Mouse (Mus musculus): ENCODE measurements around the gene Cfap99. TPM values are rescaled to one million over a fixed set of nuclear protein-coding genes. Genes with fewer than 3 reads are reported as not detected.
A peak's percentile ranks its signal among the peaks of the same experiment; 100 is the strongest.

The Cfap99 gene
- total RNA-seq, 2 experiments from 2014 or later = not detected

- no peak for ATAC-seq (replicated peaks; ENCODE audit: low FRiP score, poor library complexity, severe bottlenecking)
Measured at GRCm38 (mm10) chr5:34325286-34325685, 36.9 kb downstream of the Cfap99 start.

- no peak for ATAC-seq (replicated peaks; ENCODE audit: low FRiP score, poor library complexity, severe bottlenecking)
Measured at GRCm38 (mm10) chr5:34326249-34326691, 37.9 kb downstream of the Cfap99 start.

- no peak for ATAC-seq (replicated peaks; ENCODE audit: low FRiP score, poor library complexity, severe bottlenecking)
Measured at GRCm38 (mm10) chr5:34326875-34327576, 38.6 kb downstream of the Cfap99 start.

- ATAC-seq (replicated peaks; ENCODE audit: low FRiP score, poor library complexity, severe bottlenecking) = no peak
Measured at GRCm38 (mm10) chr5:34330136-34330535, 41.7 kb downstream of the Cfap99 start.

- ATAC-seq (replicated peaks; ENCODE audit: low FRiP score, poor library complexity, severe bottlenecking) = no peak
Measured at GRCm38 (mm10) chr5:34334081-34334480, 45.7 kb downstream of the Cfap99 start.

- ATAC-seq (replicated peaks; ENCODE audit: low FRiP score, poor library complexity, severe bottlenecking) = peak; percentile 77
Measured at GRCm38 (mm10) chr5:34335539-34336096, 47.2 kb downstream of the Cfap99 start.

- ATAC-seq (replicated peaks; ENCODE audit: low FRiP score, poor library complexity, severe bottlenecking) = peak; percentile 93
Measured at GRCm38 (mm10) chr5:34336097-34336774, 47.8 kb downstream of the Cfap99 start, which contains the start of gene Rnf4. Gene Rnf4 (plus strand): TSS chr5:34336289.

GRCm38 (mm10) chr5:34336775-34337450 lies 48.5 kb downstream of the Cfap99 start:
- peak; percentile 61 for ATAC-seq (replicated peaks; ENCODE audit: low FRiP score, poor library complexity, severe bottlenecking)

GRCm38 (mm10) chr5:34340246-34340645 lies 51.8 kb downstream of the Cfap99 start:
- no peak for ATAC-seq (replicated peaks; ENCODE audit: low FRiP score, poor library complexity, severe bottlenecking)

- peak; percentile 61 for ATAC-seq (replicated peaks; ENCODE audit: low FRiP score, poor library complexity, severe bottlenecking)
Measured at GRCm38 (mm10) chr5:34352084-34352631, 63.8 kb downstream of the Cfap99 start.

- no peak for ATAC-seq (replicated peaks; ENCODE audit: low FRiP score, poor library complexity, severe bottlenecking)
Measured at GRCm38 (mm10) chr5:34360261-34360660, 71.9 kb downstream of the Cfap99 start.

GRCm38 (mm10) chr5:34363115-34363514 lies 74.7 kb downstream of the Cfap99 start:
- ATAC-seq (replicated peaks; ENCODE audit: low FRiP score, poor library complexity, severe bottlenecking) = no peak

GRCm38 (mm10) chr5:34368551-34369290 lies 80.3 kb downstream of the Cfap99 start:
- no peak for ATAC-seq (replicated peaks; ENCODE audit: low FRiP score, poor library complexity, severe bottlenecking)

- ATAC-seq (replicated peaks; ENCODE audit: low FRiP score, poor library complexity, severe bottlenecking) = peak; percentile 98
Measured at GRCm38 (mm10) chr5:34369341-34370021, 81.1 kb downstream of the Cfap99 start, which contains the start of gene Fam193a. Gene Fam193a (plus strand): TSS chr5:34369933.

GRCm38 (mm10) chr5:34370022-34370823 lies 81.8 kb downstream of the Cfap99 start:
- peak; percentile 22; the same call in 1 of the 2 replicates for ATAC-seq (replicated peaks; ENCODE audit: low FRiP score, poor library complexity, severe bottlenecking)

- ATAC-seq (replicated peaks; ENCODE audit: low FRiP score, poor library complexity, severe bottlenecking) = no peak
Measured at GRCm38 (mm10) chr5:34370840-34371239, 82.4 kb downstream of the Cfap99 start.

GRCm38 (mm10) chr5:34372141-34372540 lies 83.7 kb downstream of the Cfap99 start:
- ATAC-seq (replicated peaks; ENCODE audit: low FRiP score, poor library complexity, severe bottlenecking) = no peak

GRCm38 (mm10) chr5:34372541-34372940 lies 84.1 kb downstream of the Cfap99 start:
- ATAC-seq (replicated peaks; ENCODE audit: low FRiP score, poor library complexity, severe bottlenecking) = no peak
